Mouse (Mus musculus): ENCODE measurements at regions not wholly inside any gene's neighbourhood (a gene's known extent, or its start where the extent isn't known, plus 50 kb on each side); places are given as distances from the start of the nearest gene placed in this dataset.
"Not testable (repeated sequence)": the region's sequence is repeated elsewhere in the genome, so short reads cannot be mapped to it uniquely, and the experiment has no call there.

GRCm38 (mm10) chr12:93812963-93813733 is 1878.9 kb upstream of the Flrt2 start:
- no peak overlapping the region for H3K4me2 ChIP-seq (replicated peaks; ENCODE audit: low read depth, low read length)
- no peak overlapping the region for H3K4me3 ChIP-seq (ENCODE audit: low read depth, low read length)
- H3K27me3 ChIP-seq (ENCODE audit: control insufficient read depth, insufficient read depth, low read length), result no peaks in the 10 kb centered on the region
- H3K9me3 ChIP-seq (ENCODE audit: control insufficient read depth, low read length), result no peaks in the 10 kb centered on the region
- H3K36me3 ChIP-seq (ENCODE audit: control insufficient read depth, insufficient read depth, low read length), result no peaks in the 10 kb centered on the region
- no peak overlapping the region for H3K27ac ChIP-seq (ENCODE audit: low read depth, low read length)
- no peak overlapping the region for H3K9ac ChIP-seq (ENCODE audit: low read depth, low read length)
- ATAC-seq (ENCODE audit: low FRiP score), result no peak
- DNase-seq (ENCODE audit: low spot score), result no peak
- H3K4me1 ChIP-seq (replicated peaks; ENCODE audit: control insufficient read depth, insufficient read depth, low read length), result no peaks in the 10 kb centered on the region

- WGBS, result 61% methylated on average over 1 of the region's 1 CpGs
- Histone ChIP-seq H3K9ac (ENCODE audit: low read depth, low read length) (no peak overlapping the region), H3K4me1 (replicated peaks; ENCODE audit: control insufficient read depth, insufficient read depth, low read length) (no peaks in the 10 kb centered on the region), H3K27me3 (ENCODE audit: control insufficient read depth, insufficient read depth, low read length) (no peaks in the 10 kb centered on the region), H3K4me2 (replicated peaks; ENCODE audit: low read depth, low read length) (no peak overlapping the region), H3K9me3 (ENCODE audit: control insufficient read depth, low read length) (no peaks in the 10 kb centered on the region), H3K27ac (ENCODE audit: low read depth, low read length) (no peak overlapping the region), H3K4me3 (ENCODE audit: low read depth, low read length) (no peak overlapping the region), H3K36me3 (ENCODE audit: control insufficient read depth, insufficient read depth, low read length) (no peaks in the 10 kb centered on the region)
- ATAC-seq (ENCODE audit: low FRiP score) (peak; percentile 51; the same call in 1 of the 2 replicates), DNase-seq (ENCODE audit: low spot score) (peak; percentile 6)
These were observed 1841.0 kb upstream of the Flrt2 start for GRCm38 (mm10) chr12:93850944-93851520.

DNA sequence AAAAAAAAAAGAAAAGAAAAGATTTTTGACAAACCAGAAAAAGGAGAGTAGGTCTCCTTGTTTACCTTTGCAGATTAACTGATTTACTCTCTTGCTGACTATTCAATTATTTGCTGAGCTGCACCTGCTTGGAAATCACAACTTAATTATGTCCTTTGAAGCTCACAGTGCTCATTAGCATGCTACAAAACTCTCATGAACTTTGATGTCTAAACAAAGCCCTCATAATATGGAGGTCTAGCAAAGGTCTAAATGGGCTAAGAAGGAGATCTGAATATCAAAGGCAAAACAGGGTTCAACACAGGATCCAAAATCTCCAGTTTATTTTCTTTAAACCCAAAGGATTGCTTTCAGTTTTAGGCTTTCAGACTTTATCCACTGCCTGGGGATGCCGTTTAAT is 1840.4 kb upstream of the Flrt2 start:
- 86% methylated on average over 1 of the region's 1 CpGs for WGBS
- no peak for DNase-seq (ENCODE audit: low spot score)
- no peaks in the 10 kb centered on the region for H3K27me3 ChIP-seq (ENCODE audit: control insufficient read depth, insufficient read depth, low read length)
- no peak overlapping the region for H3K4me3 ChIP-seq (ENCODE audit: low read depth, low read length)
- no peak overlapping the region for H3K27ac ChIP-seq (ENCODE audit: low read depth, low read length)
- ATAC-seq (ENCODE audit: low FRiP score), result no peak
- no peaks in the 10 kb centered on the region for H3K36me3 ChIP-seq (ENCODE audit: control insufficient read depth, insufficient read depth, low read length)
- H3K4me2 ChIP-seq (replicated peaks; ENCODE audit: low read depth, low read length), result no peak overlapping the region
- no peaks in the 10 kb centered on the region for H3K4me1 ChIP-seq (replicated peaks; ENCODE audit: control insufficient read depth, insufficient read depth, low read length)
- H3K9ac ChIP-seq (ENCODE audit: low read depth, low read length), result no peak overlapping the region
- no peaks in the 10 kb centered on the region for H3K9me3 ChIP-seq (ENCODE audit: control insufficient read depth, low read length)

DNA sequence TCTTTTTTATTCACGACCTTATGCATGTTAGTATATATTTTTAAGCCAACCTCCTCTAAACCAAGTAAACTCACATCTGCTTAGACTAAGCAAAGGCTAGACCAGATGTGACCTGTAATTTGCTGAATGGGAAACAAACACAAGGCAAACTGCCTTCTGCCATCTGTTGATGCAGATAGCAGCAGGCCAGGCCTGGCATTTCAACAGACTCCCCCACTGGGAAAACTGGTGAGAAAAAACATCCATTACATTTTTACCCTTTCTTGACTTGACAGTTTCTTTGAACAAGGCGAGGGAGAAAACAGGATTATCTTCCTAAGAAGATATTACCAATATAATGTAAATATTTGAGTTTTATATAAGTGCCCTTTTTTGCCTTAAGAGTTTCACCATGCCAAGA is 1806.1 kb upstream of the Flrt2 start:
- no peak for ATAC-seq (ENCODE audit: low FRiP score)
- no peaks in the 10 kb centered on the region for H3K27me3 ChIP-seq (ENCODE audit: control insufficient read depth, insufficient read depth, low read length)
- no peak overlapping the region for H3K9ac ChIP-seq (ENCODE audit: low read depth, low read length)
- WGBS, result 64% methylated on average over 2 of the region's 2 CpGs
- H3K9me3 ChIP-seq (ENCODE audit: control insufficient read depth, low read length), result no peaks in the 10 kb centered on the region
- DNase-seq (ENCODE audit: low spot score), result no peak
- no peak overlapping the region for H3K4me3 ChIP-seq (ENCODE audit: low read depth, low read length)
- H3K4me1 ChIP-seq (replicated peaks; ENCODE audit: control insufficient read depth, insufficient read depth, low read length), result no peaks in the 10 kb centered on the region
- H3K36me3 ChIP-seq (ENCODE audit: control insufficient read depth, insufficient read depth, low read length), result no peaks in the 10 kb centered on the region
- H3K27ac ChIP-seq (ENCODE audit: low read depth, low read length), result no peak overlapping the region
- no peak overlapping the region for H3K4me2 ChIP-seq (replicated peaks; ENCODE audit: low read depth, low read length)

GRCm38 (mm10) chr12:93890109-93890508 is 1801.9 kb upstream of the Flrt2 start:
- Histone ChIP-seq H3K9ac (ENCODE audit: low read depth, low read length) (no peak overlapping the region), H3K27ac (ENCODE audit: low read depth, low read length) (no peak overlapping the region), H3K36me3 (ENCODE audit: control insufficient read depth, insufficient read depth, low read length) (no peaks in the 10 kb centered on the region), H3K27me3 (ENCODE audit: control insufficient read depth, insufficient read depth, low read length) (no peaks in the 10 kb centered on the region), H3K4me2 (replicated peaks; ENCODE audit: low read depth, low read length) (no peak overlapping the region), H3K4me1 (replicated peaks; ENCODE audit: control insufficient read depth, insufficient read depth, low read length) (no peaks in the 10 kb centered on the region), H3K9me3 (ENCODE audit: control insufficient read depth, low read length) (no peaks in the 10 kb centered on the region), H3K4me3 (ENCODE audit: low read depth, low read length) (no peak overlapping the region)
- DNase-seq (ENCODE audit: low spot score) (no peak), ATAC-seq (ENCODE audit: low FRiP score) (no peak)
- 82% methylated on average over 3 of the region's 3 CpGs for WGBS

DNA sequence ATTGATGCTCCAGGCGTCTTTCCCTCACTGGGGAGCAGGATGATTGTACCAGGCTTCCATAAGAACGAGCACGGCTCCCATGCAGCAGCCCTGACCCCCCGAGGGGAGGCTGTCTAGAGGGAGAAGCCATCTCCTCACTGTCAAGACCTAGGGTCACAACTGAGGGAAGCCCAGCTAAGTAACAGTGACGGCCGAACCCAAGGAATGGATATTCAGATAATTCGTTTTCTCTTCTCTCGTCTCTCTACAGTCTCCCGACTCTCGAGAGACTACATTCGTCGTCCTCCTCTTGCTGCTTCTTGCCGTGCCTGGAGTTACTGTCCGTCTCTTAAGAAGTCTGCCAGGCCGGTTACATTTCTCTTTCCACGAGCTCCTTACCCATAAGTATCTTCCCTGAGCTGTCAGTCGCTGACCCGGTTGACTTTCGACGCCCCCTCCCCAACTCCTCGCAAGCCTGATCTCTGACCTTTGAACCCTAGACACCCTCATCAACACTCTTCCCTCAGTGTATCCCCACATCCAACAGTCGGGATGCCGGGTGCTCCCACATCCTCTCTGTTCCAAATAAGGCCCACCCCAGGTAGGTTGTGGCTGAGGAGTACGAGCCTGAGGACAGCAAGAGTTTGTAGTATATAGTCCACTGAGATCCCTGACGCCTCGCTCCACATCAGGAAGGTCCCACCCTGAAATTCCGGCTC is 1763.3 kb upstream of the Flrt2 start:
- H3K4me2 ChIP-seq (replicated peaks; ENCODE audit: low read depth, low read length); H3K4me1 ChIP-seq (replicated peaks; ENCODE audit: control insufficient read depth, insufficient read depth, low read length); H3K9me3 ChIP-seq (ENCODE audit: control insufficient read depth, low read length); H3K27me3 ChIP-seq (ENCODE audit: control insufficient read depth, insufficient read depth, low read length); H3K4me3 ChIP-seq (ENCODE audit: low read depth, low read length); H3K9ac ChIP-seq (ENCODE audit: low read depth, low read length); H3K27ac ChIP-seq (ENCODE audit: low read depth, low read length); DNase-seq (ENCODE audit: low spot score); H3K36me3 ChIP-seq (ENCODE audit: control insufficient read depth, insufficient read depth, low read length): not testable (repeated sequence)
- ATAC-seq (ENCODE audit: low FRiP score), result peak; percentile 76
- WGBS, result 83% methylated on average over 1 of the region's 27 CpGs

GRCm38 (mm10) chr12:93929239-93929563 is 1762.8 kb upstream of the Flrt2 start:
- not testable (repeated sequence) for H3K4me3 ChIP-seq (ENCODE audit: low read depth, low read length); H3K9ac ChIP-seq (ENCODE audit: low read depth, low read length); DNase-seq (ENCODE audit: low spot score); H3K9me3 ChIP-seq (ENCODE audit: control insufficient read depth, low read length); H3K4me2 ChIP-seq (replicated peaks; ENCODE audit: low read depth, low read length); H3K4me1 ChIP-seq (replicated peaks; ENCODE audit: control insufficient read depth, insufficient read depth, low read length); H3K27me3 ChIP-seq (ENCODE audit: control insufficient read depth, insufficient read depth, low read length); H3K27ac ChIP-seq (ENCODE audit: low read depth, low read length); H3K36me3 ChIP-seq (ENCODE audit: control insufficient read depth, insufficient read depth, low read length)
- ATAC-seq (ENCODE audit: low FRiP score), result peak; percentile 64; the same call in 1 of the 2 replicates
- WGBS, result 100% methylated on average over 4 of the region's 7 CpGs

GRCm38 (mm10) chr12:93930242-93930641 is 1761.8 kb upstream of the Flrt2 start:
- ATAC-seq (ENCODE audit: low FRiP score); H3K9ac ChIP-seq (ENCODE audit: low read depth, low read length); H3K9me3 ChIP-seq (ENCODE audit: control insufficient read depth, low read length); DNase-seq (ENCODE audit: low spot score); H3K4me2 ChIP-seq (replicated peaks; ENCODE audit: low read depth, low read length); H3K27me3 ChIP-seq (ENCODE audit: control insufficient read depth, insufficient read depth, low read length); H3K36me3 ChIP-seq (ENCODE audit: control insufficient read depth, insufficient read depth, low read length); H3K4me3 ChIP-seq (ENCODE audit: low read depth, low read length); H3K27ac ChIP-seq (ENCODE audit: low read depth, low read length); H3K4me1 ChIP-seq (replicated peaks; ENCODE audit: control insufficient read depth, insufficient read depth, low read length): not testable (repeated sequence)
- 86% methylated on average over 11 of the region's 11 CpGs for WGBS

DNA sequence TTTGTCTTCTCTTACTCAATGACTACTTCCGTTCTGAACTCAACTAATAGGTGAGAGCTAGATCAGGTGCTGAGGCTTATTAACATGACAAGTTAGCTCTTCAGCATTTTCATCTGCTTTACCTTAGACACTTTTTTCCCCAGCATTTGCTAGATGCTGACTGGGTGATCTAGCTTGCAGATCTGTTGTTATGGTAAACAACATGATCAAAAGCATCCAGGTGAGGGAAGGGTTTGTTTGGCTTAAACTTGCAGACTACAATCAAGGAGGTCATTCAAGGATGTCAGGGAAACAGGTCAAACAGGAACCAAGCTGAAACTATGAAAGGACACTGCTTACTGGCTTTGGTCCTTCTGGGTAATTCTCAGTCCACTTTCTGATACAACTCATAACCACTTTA is 1731.2 kb upstream of the Flrt2 start:
- H3K36me3 ChIP-seq (ENCODE audit: control insufficient read depth, insufficient read depth, low read length), result no peaks in the 10 kb centered on the region
- no peak overlapping the region for H3K4me3 ChIP-seq (ENCODE audit: low read depth, low read length)
- H3K9ac ChIP-seq (ENCODE audit: low read depth, low read length), result no peak overlapping the region
- H3K27me3 ChIP-seq (ENCODE audit: control insufficient read depth, insufficient read depth, low read length), result no peaks in the 10 kb centered on the region
- H3K4me1 ChIP-seq (replicated peaks; ENCODE audit: control insufficient read depth, insufficient read depth, low read length), result no peaks in the 10 kb centered on the region
- ATAC-seq (ENCODE audit: low FRiP score) (no peak), DNase-seq (ENCODE audit: low spot score) (no peak)
- no peaks in the 10 kb centered on the region for H3K9me3 ChIP-seq (ENCODE audit: control insufficient read depth, low read length)
- H3K27ac ChIP-seq (ENCODE audit: low read depth, low read length), result no peak overlapping the region
- no peak overlapping the region for H3K4me2 ChIP-seq (replicated peaks; ENCODE audit: low read depth, low read length)
- 74% methylated on average over 1 of the region's 1 CpGs for WGBS

Measured in hindbrain, embryonic 11.5 days (tissue).